Mouse (Mus musculus) neutrophil, adult 83 days (primary cell): Measurements from ENCODE around the gene Vsig2. TPM values are rescaled to one million over a fixed set of nuclear protein-coding genes. Genes with fewer than 3 reads are reported as not detected.

Experiments used
- total RNA-seq, 2 experiments: library from RNA; stranded (reverse); gene quantifications; one replicate each; pipeline ENCODE4 v1.2.4; 2023

Vsig2 gene
- total RNA-seq: not detected

DNA sequence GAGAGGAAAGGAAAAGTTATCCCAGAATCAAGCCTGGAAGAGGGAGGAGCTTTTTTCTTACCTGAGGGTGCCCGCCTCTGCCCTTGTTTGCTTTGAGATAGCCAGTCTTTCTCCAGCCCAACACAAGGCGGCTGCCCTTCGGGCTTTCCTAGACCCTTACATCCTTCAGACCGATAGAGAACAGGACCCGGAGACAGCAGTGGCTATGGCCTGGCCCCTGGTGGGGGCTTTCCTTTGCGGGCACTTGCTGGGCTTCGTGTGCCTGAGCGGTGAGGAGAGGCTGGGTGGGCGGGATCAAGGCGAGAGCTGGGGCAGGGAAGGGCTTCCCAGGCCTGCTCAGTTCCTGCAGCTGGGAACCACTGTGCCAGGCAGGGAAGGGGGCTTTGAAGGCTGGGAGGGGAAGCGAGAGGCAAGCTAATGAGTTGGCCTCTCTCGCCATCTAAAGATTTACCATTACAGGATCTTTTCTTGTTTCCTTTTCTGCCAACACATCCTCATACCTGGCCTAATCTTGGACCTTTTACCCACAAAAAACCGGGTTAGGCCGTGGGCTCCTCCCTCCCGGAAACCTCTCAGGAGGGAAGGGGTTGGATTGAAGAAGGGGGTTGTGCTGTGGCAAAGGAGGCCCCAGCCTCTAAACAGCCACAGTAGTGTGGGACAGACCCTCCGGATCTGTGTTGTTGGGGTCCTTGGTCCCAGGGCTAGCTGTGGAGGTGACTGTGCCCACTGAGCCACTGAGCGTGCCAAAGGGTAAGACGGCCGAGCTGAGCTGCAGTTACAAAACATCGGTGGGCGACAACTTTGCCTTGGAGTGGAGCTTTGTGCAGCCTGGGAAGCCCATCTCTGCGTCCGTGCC is at the start of gene Vsig2:
Gene Vsig2, plus strand, starts transcription at position 86 of the 856 bp plus-strand sequence.

DNA sequence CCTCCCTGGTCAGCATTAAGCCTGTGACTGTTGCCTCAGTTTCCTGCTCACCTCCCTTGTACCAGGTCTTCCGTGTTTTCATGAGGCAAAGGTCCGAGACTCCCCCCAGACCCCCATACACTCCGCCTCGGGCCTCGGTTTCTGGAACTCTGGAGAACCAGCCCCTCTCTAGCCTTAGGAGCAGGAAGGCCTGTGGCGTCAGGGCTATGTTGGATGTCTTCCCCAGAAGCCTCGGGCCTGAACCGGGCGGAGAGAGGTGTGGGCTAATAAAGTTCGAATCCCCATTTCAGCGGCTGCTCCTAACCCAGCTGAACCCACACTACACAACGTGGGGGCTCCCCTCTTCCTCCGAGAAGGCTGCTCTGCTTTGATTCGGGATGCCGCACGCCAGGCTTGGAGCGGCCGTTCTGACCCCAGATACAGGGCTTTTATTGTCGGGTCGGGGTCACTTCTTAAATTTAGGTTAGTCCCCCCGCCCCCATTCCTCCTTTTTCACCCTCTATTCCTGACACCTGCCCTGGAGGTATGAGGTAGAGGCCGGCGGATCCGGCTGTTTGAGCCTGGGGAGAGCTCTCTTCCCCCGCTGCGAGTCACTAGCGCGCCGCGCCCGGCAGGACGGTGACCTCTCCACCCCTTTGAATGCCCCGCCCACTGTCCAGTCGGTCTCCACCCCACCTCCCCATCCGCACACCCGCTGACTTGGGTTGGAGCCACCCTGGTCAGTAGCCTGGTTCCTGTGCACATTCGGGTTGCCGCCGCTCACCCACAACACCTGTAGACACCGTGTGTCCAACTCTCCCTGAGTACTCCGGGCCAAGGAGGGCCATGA is 11.4 kb upstream of the Vsig2 start, which contains the start of gene Esam:
Gene Esam, plus strand, starts transcription at position 683 of the 829 bp plus-strand sequence.

DNA sequence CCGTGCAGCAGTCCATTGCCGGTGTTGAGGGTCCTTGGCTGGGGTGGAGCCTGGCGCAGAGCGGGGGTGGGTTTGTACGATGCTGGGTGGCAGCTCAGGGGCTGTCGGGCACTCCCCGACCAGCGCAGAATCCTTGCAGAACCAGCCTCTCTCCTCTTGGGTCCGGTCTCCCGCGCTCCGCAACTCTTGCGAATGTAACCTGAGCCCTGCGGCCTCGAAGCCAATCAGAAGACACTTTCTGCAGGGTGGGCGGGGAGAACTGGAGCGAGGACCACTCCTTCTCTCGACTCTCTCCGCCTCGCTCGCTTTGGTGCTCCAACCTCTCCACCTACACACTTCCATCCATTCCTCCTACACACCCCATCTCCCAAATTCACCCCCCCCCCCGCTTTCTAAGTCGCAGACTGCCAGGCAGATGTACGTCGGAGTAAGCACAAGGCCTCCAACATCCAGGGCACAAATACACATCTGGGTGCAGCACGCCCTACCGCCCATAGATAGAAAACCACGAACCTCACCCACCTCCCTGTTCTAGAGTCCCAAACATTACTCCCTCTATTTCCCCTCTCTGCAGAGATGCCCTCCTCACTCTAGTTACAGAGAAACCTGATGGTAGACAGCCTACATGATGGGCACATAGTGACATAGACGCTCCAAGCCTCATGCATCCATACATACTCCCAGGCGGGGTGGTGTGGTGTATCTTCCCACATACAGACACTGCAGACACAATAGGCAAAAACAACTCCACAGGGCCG is 13.7 kb downstream of the Vsig2 start, which contains the start of gene Nrgn:
Gene Nrgn, minus strand, starts transcription at position 369 of the 758 bp plus-strand sequence.

DNA sequence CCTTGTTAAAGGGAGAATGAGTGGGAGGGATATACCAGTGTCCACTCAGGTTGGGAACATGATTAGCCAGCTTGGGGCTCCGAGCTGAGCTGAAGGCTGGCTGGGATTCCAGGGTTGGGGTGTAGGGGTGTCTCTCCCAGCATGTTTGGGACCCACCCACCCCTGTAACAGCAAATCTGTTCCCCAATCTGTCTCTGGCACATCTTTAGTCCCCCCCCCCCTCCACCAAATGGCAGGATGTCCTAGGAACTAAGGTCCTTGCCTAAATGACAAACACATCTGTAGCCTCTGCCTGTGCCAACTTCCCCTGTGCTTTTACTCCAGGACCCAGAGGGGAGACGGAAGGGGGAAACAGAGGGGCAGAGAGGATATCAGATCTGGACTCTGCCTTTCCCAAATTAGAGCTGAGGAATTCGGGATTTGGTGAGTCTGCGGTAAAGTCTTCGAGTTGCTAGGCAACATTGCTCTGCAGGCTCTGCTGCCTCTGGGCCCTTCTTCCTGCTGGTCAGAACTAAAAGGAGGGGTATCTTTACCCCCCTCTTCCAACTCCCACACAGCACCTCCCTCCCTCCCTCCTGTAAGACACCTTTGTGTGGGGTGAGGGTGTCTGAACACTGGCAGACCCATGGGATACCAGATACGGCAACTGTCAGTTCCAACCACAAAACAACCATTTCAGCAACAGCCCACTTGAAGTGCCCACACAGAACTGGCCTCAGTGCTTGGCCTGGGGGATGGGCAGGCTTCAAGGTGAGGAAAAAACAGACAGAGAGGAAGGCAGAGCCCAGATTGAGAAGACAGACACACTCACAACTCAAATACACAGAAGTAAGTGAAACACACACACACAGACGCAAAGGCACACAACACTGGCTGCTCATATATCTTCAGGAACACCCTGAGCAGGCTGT is 16.0 kb downstream of the Vsig2 start, which contains the start of gene Siae:
Gene Siae, plus strand, starts transcription at position 861 of the 911 bp plus-strand sequence.

Other genes with a start within 250 kb of the Vsig2 start
- 10 to 100 TPM in 1 of 2 experiments, 1 to 10 TPM in 1; 8.8 to 10.5 TPM for gene Ccdc15, start 190.8 kb upstream of the Vsig2 start, total RNA-seq
- not detected for gene Hepacam, start 171.9 kb upstream of the Vsig2 start, total RNA-seq
- gene Robo4, start 137.4 kb upstream of the Vsig2 start, total RNA-seq: under 1 TPM; 0.13 to 0.20 TPM
- under 1 TPM in 1 of 2 experiments, not detected in 1; 0.15 TPM for gene Robo3, start 106.0 kb upstream of the Vsig2 start, total RNA-seq
- gene Msantd2, start 49.9 kb upstream of the Vsig2 start, total RNA-seq: 10 to 100 TPM; 11.7 to 17.6 TPM
- gene Esam, start 11.2 kb upstream of the Vsig2 start, total RNA-seq: under 1 TPM; 0.24 to 0.42 TPM
- gene Nrgn, start 13.6 kb downstream of the Vsig2 start, total RNA-seq: 1 to 10 TPM; 1.5 TPM
- gene Siae, start 16.4 kb downstream of the Vsig2 start, total RNA-seq: 1 to 10 TPM; 6.0 to 6.1 TPM
- 1 to 10 TPM in 1 of 2 experiments, not detected in 1; 1.0 TPM for gene Spa17, start 74.5 kb downstream of the Vsig2 start, total RNA-seq
- 10 to 100 TPM; 42.1 to 49.6 TPM for gene Tbrg1, start 118.1 kb downstream of the Vsig2 start, total RNA-seq
- not detected for gene Panx3, start 130.0 kb downstream of the Vsig2 start, total RNA-seq
- gene Olfr160, start 177.0 kb downstream of the Vsig2 start, total RNA-seq: not detected
- not detected for gene Olfr874, start 205.9 kb downstream of the Vsig2 start, total RNA-seq
- gene Olfr875, start 232.6 kb downstream of the Vsig2 start, total RNA-seq: not detected